Mouse (Mus musculus) lung, postnatal 25 days (tissue): Measurements from ENCODE around the gene Slc35e3.
"Not testable (repeated sequence)": the region's sequence is repeated elsewhere in the genome, so short reads cannot be mapped to it uniquely, and the experiment has no call there.

Source experiments
- DNase-seq: peaks from one replicate; pipeline ENCODE4 v3.0.0; 2022; ENCODE audit warnings: low spot score

The Slc35e3 gene

DNA sequence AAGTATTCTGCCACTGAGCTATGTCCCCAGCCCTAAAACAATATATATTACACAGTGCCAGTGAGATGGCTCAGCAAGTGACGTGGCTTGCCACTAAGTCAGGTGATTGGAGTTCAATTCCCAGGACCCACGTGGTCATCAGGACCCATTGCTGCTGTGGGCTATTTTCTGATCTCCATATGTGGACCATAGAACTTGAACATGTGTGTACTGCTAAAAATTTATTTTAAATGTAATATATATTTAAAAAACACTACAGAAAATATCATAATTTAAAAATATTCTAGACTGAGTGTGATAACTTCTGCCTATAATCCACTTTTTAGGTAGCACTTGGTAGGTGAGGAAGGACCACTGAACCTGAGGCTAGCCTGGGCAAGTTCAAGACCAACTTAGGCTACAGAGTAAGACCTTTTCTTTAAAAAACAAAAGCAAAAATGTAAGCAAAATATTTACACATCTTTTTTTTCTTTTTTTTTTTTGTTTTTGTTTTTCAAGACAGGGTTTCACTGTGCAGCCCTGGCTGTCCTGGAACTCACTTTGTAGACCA lies 16.2 kb upstream of the Slc35e3 start:
- DNase-seq, result no peak

DNA sequence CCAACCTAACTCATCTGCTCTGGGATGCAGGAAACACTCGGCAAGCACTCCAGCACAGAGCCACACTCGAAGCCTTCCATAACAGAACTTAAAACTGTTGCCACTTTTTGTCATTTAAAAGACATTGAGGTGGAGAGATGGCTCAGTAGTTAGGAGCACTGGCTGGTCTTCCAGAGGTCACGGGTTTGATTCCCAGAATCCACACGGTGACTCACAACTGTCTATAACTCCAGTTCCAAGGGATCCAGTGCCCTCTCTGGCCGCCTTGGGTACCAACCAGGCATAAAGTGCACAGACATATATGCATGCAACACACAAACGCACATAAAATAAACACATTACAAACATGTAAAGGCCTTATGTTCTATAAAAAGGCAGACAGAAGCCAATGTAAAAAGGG lies 15.4 kb upstream of the Slc35e3 start:
- DNase-seq, result no peak

DNA sequence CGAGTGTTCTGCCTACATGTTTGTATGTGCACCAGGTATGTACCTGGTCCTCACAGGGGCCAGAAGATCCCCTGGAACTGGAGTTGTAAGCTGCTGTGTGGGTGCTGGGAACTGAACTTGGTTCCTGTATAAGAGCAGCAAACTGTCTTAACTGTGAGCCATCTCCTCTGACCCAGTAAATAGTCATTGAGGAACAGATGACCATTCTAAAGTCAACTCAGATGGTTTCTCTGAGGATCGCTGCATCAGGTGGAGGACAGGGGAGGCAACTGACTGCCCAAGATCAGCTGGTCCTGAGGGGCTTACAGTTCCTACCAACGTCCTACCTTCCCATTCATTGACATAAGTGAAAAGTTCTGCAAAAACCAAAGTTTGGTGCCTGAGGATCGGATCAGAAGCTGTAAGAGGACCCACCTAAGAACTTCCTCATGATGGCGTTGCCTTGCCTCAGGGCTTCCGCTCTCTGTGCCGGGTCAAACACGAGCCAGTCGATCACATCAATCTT lies 14.7 kb upstream of the Slc35e3 start:
- no peak for DNase-seq

DNA sequence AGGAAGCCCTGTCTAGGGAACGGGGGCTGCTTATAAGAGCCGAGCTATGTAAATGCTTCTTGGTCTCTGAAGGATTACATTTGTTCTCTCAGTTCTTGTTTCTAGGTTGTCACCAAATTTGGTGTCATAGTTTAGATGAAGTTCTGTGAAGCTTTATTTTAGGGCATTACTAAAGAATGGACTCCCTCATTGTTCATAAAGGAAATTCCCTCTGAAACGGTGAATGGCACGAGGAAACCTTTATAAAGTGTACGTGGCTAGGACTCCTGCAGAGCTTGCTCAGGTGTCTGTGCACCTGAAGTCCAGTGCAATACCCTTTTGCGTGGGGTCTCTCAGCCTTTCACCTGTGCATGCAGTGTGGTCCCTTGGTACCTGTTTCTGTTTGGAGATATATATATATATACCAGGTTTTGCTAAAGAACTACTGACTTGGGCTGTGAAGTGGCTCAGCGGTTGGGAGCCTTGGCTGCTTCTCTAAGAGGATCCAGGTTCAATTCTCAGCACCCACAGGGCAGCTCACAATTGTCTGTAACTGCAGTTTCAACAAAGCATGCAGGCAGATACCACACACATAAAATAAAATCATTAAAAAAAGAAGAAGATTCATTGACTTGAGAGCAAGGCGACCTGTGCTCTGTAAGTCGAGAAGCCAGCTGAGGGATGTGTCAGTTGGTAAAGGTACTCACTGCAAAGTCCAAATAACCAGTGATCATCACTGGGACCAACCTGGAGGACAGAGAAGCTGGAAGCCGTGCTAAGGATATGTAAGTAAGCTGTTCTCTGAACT lies 13.9 kb upstream of the Slc35e3 start:
- no peak for DNase-seq

DNA sequence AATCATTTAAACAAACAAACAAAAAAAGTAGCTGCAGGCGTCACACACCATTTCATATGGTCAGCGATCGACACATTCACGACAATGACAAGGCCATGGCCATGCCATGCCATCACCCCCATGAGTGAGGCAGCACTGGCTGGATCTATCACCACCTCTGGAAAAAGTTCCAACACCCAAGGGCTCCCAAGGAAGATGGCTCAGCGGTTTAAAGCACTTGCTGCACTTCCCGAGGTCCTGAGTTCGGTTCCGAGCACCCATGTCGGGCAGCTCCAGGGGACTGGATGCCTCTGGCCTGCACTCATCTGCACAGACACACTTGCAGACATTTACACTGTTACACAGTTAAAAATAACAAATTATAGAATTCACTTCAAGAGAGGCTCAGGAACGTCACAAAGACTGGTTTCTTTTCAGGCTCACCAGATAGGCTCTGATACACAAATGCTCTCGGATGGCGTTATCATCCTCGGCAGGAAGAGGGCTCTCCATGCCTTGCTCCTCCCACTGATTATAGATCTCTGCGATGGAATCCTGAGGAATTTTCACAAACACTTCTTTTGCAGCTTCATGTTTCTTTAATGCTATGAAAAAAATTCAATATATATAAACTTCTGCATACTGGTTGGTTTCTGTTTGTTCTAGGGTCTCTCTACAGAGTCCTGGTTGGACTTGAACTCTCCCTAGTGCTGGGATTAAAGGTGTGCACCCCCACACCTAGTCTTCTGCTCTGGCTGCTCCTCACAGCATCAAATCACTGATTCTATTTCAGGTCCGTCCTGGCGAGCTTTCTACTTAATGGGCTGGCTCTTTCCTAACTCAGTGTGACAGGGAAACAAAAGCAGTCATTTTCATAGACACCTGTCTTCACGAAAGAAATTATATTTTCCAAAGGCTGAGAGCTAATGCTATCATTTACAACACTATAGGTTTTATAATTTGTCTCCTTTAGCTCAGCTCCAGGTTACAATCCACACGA lies 12.9 kb upstream of the Slc35e3 start:
- DNase-seq, result no peak

DNA sequence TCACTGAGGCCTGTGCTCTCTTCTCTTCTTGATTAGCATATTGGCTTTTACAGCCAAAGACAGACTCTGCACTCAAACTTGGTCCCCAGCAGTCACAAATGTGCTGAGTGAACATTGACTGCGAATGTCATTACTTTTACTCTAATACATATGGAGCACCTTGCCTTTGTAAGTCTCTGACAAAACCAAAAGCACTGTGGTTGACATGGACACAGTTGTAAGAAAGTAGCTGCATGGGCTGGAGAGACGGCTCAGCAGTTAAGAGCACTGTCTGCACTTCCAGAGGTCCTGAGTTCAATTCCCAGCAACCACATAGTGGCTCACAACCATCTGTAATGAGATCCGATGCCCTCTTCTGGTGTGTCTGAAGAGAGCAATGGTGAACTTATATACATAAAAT lies 12.2 kb upstream of the Slc35e3 start:
- not testable (repeated sequence) for DNase-seq

DNA sequence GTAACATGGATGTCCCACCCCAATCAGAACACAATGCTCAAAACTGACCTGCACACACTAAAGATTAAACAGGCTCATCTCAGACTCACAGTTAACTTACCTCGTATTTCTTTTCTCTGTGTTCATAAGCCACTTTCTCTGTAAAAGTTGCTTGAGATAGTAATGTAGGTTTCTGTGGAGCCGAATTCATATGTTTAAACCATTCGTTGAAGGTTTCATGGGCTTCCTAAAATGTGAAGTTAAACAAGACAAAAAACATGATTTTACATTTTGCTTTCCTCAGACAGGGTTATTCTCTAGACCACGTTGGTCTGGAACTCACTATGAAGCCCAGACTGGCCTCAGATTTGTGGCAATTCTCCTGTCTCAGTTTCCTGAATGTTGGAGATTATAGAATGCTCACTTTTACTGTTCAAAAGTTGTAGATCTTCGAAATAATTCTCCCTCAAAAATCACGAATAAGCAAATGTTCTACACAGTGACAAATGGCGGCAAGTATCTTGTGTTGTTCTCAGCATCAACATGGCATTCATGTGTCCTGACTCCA lies 11.7 kb upstream of the Slc35e3 start:
- no peak for DNase-seq

DNA sequence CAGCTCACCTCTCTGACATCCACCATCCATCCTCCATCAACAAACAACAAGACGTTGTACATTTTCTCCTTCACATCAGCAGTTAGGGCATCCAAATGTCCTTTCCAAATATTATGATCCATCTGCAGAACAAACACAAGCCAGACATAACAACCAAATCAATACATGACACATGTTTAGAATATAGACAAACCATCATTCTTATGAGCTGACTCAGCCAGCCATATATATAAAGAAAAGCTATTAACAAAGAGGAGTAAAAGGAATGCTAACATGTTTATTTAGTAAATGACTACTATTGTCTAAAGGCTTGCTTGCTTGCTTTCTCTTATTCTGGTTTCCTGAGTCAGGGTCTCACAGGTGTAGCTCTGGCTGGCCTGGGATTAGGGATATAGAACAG lies 11.1 kb upstream of the Slc35e3 start:
- no peak for DNase-seq

DNA sequence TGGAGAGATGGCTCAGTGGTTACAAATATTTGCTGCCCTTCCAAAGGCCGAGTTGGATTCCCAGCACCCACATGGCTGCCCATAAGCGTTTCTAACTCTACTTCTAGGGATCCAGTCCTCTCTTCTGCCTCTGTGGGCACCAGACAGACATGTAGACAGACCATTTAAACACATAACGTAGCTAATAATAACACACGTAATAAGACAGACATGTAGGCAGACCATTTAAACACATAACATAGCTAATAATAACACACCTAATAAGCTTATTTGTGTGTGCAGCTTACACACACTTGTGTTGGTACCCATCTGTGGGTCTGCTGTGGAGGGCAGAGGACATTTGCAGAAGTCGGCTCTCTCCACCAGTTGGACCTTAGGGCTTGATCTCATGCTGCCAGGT lies 10.6 kb upstream of the Slc35e3 start:
- no peak for DNase-seq

DNA sequence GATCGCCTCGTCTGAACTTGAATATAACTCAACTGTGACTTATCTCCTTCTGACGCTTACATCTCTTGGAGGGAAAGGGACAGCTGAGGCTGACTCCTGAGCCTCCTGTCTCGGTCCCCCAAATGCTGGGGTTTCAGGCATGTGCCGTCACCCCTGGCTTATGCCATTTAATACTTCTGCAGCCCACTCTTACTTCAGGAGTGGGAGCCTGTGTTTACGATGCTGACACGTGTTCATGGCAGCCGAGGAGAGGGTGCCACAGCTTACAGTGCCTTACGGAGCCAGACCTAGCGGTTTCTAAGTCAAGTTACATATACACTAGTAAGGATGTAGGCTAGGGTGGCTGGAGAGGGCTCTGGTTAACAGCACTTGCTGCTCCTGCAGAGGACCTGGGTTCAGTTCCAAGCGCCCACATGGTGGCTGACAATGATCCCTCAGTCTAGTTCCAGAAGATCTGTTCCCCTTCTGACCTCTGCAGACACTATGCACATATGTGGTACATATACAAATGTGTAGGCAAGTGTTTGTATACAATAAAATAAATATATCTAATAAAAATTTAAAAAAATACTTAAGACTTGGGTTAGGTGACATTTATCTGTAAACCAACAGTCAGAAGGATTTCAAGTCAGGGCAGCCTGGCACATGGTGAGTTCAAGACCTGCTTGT lies 9.8 kb upstream of the Slc35e3 start:
- DNase-seq, result no peak

DNA sequence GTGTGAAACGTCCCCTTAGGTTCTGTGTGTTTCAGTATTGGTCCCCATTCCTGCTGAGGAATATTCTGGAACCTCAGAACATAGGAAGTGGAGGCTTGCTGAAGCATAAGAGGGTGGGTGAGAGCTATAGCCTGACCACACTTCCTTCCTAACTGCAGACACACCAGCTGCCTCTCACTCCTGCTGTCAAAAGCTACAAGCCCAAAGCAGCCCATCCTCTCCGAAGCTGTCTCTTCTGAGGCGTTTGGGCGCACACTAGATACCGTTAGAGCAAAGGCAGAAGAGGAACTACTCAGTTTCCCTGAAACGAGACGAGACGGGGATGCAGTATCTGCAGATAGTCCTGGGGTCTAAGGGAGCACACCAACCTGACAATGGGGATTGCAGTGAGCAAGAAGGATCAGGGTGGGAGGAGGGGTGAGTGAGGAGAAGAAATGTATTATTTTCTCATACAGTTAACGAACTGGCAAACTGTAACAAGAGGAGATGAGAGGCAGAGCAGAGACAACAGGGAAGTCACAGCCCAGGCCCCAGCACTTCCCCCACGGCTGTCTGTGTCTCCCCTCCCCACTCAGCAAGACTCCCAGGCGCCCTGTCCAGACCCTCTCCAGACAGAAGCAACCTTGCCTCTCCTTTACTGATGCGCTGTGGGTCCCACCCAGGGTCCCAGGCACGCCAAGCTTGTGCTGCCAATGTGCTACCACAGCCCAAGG lies 9.1 kb upstream of the Slc35e3 start:
- DNase-seq, result no peak

DNA sequence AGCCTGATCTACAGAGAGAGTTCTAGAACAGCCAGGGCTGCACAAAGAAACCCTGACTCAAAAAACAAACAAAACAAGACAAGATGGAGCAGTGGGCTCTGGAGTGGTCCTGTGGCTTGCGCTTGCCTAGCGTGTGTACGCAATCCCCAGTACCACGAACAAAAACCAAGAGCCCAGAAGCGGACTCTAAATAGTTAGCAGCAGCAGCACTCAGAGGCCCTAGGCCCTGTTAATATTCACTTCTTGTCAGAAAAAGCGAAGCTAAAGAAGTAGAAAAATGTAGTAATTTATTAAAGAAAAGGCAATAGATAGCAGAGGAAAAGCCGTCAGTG lies 8.4 kb upstream of the Slc35e3 start:
- DNase-seq, result no peak

DNA sequence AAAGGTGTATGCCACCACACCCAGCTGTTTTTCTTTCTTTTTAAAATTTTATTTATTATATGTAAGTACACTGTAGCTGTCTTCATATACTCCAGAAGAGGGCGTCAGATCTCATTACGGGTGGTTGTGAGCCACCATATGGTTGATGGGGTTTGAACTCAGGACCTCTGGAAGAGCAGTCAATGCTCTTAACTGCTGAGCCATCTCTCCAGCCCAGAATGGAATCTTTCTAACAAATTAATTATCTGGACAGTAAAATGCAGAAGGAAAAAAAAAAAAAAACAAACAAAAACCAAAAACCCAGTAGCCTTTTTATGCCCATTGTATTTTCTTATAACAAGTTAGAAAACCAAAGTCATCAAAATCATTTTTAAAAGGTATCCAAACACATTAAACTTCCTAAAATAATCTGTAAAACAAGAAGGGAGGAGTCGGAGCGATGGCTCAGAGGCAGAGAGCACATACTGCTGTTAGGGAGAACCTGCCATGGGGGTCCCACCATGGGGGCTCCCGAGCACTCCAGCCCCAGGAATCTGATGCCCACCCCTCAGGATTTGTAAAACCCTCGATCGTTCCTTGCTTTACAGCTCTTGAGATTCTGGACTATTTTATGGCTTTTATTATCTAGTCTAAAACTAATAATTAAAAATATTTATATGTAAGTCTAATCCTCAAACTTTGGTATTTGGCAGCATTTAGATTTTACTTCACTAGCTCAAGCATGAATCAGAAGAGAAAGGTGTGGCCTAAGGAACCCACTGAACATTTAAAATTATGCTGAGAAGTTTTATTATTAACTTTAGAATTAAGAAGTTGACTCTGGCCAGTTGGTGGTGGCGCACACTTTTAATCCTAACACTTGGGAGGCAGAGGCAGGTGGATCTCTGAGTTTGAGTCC lies 7.8 kb upstream of the Slc35e3 start:
- DNase-seq, result no peak

DNA sequence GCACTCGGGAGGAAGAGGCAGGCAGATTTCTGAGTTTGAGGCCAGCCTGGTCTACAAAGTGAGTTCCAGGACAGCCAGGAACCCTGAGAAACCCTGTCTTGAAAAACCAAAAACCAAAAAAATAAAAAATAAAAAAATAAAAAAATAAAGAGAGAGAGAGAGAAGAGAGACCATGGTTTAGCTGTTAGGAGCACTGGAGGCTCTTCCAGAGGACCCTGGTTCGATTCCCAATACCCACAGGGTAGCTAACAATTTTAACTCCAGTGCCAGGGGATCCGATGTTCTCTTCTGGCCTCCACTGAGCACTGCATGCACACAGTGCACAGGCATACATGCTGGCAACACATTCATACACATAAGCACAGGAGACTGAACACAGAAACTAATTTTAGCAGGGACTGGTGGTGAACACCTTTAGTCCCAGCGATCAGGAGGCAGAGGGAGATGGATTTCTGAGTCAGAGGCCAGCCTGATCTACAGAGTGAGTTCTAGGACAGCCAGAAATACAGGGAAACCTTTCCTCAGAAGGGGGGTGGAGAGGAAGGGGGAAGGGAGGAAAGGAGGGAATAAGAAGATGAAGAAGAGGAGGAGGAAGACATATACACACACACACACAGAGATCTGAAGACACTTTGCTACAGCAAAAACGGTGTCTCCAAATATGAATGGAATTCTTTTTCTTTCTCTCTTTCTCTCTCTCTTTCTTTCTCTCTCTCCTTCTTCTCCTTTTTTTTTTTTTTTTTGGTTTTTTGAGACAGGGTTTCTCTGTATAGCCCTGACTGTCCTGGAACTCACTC lies 6.9 kb upstream of the Slc35e3 start:
- DNase-seq, result no peak

DNA sequence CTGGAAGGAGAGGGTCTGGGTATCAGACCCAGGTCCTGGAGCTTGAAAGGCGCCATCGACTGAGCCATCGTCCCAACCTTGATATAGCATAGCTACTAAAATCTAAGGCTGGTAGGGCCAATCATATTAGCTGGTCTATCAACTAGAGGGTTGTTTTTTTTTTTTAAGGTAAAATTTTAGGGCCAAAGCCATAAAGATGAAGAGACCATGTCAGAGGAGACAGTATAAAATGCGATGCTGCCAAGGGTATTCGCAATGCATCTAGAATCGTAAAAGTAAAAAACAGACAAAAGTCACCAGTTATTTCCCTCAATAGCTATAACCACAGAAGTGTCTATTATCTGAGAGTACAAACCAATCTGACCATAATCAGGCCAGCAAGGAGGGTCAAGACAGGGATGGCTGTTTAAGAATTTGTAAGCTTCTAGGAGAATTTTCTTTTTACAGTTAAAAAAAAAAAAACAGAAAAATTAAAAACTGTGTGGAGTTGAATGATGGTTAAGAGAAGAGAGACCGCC lies 6.2 kb upstream of the Slc35e3 start:
- no peak for DNase-seq

DNA sequence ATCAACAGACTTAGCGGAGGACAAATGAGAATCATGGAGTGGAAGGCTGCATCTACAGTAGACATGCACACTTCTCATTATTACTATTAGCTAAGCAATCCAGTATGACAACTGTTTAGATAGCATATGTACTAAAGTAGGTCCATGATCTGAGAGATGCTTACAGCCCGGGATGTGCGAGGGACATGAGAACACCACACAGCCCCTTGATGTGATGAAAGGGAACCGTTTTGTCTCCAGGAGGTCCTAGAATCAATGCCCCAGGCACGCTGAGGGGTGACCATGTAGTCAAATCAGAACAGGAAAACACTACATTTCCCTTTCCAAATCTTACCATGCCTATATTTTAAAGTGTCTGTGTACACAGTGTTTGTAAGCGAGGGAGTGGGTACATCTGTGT lies 5.6 kb upstream of the Slc35e3 start:
- DNase-seq, result no peak

DNA sequence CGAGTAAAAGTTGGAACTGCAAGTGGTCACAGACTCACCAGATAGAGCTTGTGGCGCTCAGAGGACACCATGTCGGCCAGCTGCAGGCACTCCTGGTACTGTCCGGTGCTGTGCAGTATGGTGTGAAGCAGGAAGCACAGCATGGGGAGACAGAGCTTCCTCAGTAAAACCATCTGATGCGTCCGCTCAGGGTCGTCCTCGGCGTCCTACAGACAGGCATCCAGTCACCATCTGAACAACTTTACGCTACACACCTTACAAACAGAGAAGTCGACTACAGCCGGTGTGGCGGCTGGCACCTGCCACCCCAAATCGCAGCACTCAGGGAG lies 5.1 kb upstream of the Slc35e3 start:
- DNase-seq, result no peak

DNA sequence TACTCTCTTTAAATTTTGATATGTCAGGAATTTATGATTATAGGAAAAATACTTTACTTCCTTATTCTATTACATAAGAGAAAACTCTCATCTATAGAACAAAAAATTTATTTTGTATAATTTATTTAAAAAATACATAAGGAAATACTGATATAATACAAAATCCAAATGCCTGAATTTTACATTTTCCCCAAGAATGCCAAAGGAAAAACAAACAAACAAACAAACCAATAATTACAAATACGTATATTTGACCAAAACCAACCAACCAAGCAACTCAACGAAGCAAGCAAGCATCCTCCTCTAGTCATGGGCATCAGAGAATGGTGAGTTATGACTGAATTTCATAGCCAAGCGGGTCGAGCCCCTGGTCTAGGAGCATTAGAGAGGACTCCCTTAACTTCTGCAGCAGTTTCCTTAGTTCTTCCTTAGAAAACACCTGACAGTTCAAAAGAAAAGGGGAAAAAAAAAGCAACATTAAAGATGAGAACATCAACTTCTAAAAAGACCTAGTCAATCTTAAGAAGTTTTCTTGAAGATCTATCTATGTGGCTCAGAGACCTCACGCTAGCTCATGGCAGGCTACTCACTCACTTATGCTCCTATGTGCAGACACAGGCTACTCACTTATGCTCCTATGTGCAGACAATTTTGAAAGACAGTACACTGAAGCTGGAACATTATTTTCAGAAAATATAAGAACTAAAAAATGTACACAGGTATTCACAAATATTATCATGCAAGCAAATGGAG lies 4.5 kb upstream of the Slc35e3 start:
- no peak for DNase-seq
